Mouse (Mus musculus) ES-E14 (cell line): ENCODE results near the gene Dnttip1. TPM values are rescaled to one million over a fixed set of nuclear protein-coding genes. Genes with fewer than 3 reads are reported as not detected.

Experiments used
- DNase-seq: peaks from one replicate; pipeline ENCODE4 v3.0.0-alpha.2; 2013; ENCODE audit warnings: low read depth, low spot score
- H3K27ac ChIP-seq: 2 replicates; pipeline ENCODE4 v1.5.1; 2012; ENCODE audit warnings: low read depth, mild to moderate bottlenecking, low read length, moderate library complexity, mixed read lengths; ENCODE audit not compliant: poor library complexity, insufficient read depth, severe bottlenecking
- H3K36me3 ChIP-seq: 2 replicates; pipeline ENCODE4 v1.6.1; 2012; ENCODE audit warnings: mild to moderate bottlenecking, low read length, moderate library complexity, mixed read lengths; ENCODE audit not compliant: control insufficient read depth, poor library complexity, insufficient read depth, severe bottlenecking
- H3K4me1 ChIP-seq, 2 experiments: fragments of 150-350 bp in 1 of 2; sonication (generic) in 1 of 2; 2 replicates each; pipeline ENCODE4 v1.6.1; 2012; ENCODE audit warnings: low read length in 2 of 2, mild to moderate bottlenecking in 1 of 2, mixed read lengths in 1 of 2; ENCODE audit not compliant: control insufficient read depth in 2 of 2, insufficient read depth in 2 of 2, poor library complexity in 1 of 2
- H3K4me3 ChIP-seq, 2 experiments: fragments of 150-350 bp in 1 of 2; sonication (generic) in 1 of 2; 2 replicates each; pipeline ENCODE4 v1.5.1; 2012; ENCODE audit warnings: low read length in 2 of 2, low read depth in 1 of 2, mild to moderate bottlenecking in 1 of 2, mixed read lengths in 1 of 2; ENCODE audit not compliant: insufficient read depth in 1 of 2, poor library complexity in 1 of 2, severe bottlenecking in 1 of 2
- H3K9ac ChIP-seq: 2 replicates; pipeline ENCODE4 v1.6.1; 2012; ENCODE audit warnings: low read depth, mild to moderate bottlenecking, low read length, mixed read lengths; ENCODE audit not compliant: poor library complexity, insufficient read depth, severe bottlenecking
- H3K9me3 ChIP-seq: fragments of 150-350 bp; sonication (generic); 2 replicates; pipeline ENCODE4 v1.6.1; 2012; ENCODE audit warnings: low read depth, mild to moderate bottlenecking, low read length; ENCODE audit not compliant: control insufficient read depth, insufficient read depth
- CHD2 ChIP-seq: IDR thresholded peaks from 2 replicates; pipeline ENCODE4 v1.6.1; 2014; ENCODE audit warnings: mild to moderate bottlenecking, low read depth, low read length, inconsistent platforms
- HCFC1 ChIP-seq: IDR thresholded peaks from 2 replicates; pipeline ENCODE4 v1.6.1; 2012; ENCODE audit warnings: low read length, inconsistent platforms, borderline replicate concordance; ENCODE audit not compliant: insufficient read depth
- MAFK ChIP-seq: IDR thresholded peaks from 2 replicates; pipeline ENCODE4 v1.6.1; 2014; ENCODE audit warnings: mild to moderate bottlenecking, low read depth, low read length, inconsistent platforms; ENCODE audit not compliant: insufficient read depth
- ZC3H11A ChIP-seq: IDR thresholded peaks from 2 replicates; pipeline ENCODE4 v1.6.1; 2012; ENCODE audit warnings: low read depth, mild to moderate bottlenecking, inconsistent platforms, low read length, borderline replicate concordance
- ZNF384 ChIP-seq: IDR thresholded peaks from 2 replicates; pipeline ENCODE4 v1.6.1; 2012; ENCODE audit warnings: low read depth, low read length, inconsistent platforms
- in situ Hi-C, 2 experiments: fragments of 600-800 bp; cut with MboI; formaldehyde crosslinking; loops; one replicate each; pipeline ENCODE4 v1.15.1; 2025; ENCODE audit warnings: low sequenced_read_pairs in 2 of 2, inconsistent platforms in 1 of 2; ENCODE audit not compliant: unreplicated experiment in 2 of 2
- total RNA-seq: library from RNA; depleted of rRNA; stranded (reverse); fragments of 300-350 nt; gene quantifications from 2 replicates; pipeline ENCODE4 v1.2.3, GENCODE M21; 2012; rRNA removed

Gene Dnttip1
- total RNA-seq, 1 experiment = 13.3 TPM

DNA sequence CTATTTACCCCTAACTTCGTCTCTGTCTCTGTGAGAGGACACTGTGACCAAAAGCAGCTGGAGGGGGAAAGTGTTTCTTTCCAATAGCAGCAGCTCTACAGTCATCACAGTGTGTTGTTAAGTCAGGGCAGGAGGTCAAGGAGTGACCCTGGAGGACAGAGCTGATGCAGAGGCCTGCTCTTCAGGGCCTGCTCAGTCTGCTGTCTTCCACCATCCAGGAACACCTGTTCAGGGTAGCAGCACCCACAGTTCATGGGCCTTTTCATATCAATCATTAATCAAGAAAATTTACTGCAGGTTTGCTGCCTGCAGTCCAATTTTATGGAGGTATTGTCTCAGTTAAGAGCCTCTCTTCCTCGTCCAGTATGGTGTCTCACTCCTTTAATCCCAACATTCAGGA is 67.8 kb downstream of the Dnttip1 start:
- TF ChIP-seq ZC3H11A (no peak), MAFK (no peak), ZNF384 (no peak), CHD2 (no peak), HCFC1 (no peak)
- Histone ChIP-seq H3K4me3 (no peak overlapping the region), H3K36me3 (peaks cover 16% of the 10 kb centered on the region; the same call in 1 of the 2 replicates), H3K4me1 (peaks cover 7 to 20% of the 10 kb centered on the region in 2 experiments; a peak in 3 of 4 replicates), H3K9me3 (no peaks in the 10 kb centered on the region), H3K9ac (no peak overlapping the region), H3K27ac (no peak overlapping the region)
- DNase-seq = no peak
- in situ Hi-C loops = no loop called here

DNA sequence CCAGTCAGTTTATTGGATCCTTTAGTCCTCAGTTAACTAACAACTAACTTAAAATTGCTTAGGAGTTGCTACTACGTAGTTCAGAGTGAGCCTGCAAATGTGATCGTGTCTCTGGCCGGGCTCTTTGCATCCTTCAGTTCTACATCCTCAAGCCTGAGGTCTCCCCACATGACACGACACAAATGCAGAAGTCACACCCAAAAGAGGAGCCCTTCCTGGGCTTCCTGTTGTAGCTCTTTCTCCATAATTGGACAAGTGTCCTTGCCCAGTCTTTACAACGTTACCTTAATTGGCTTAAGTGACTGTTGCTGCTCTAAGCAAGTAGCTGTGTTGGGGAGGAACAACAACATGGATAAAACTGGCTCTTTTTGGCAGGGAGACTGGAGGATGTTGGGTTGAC is 69.6 kb downstream of the Dnttip1 start:
- peaks cover 7 to 20% of the 10 kb centered on the region in 2 experiments; a peak in 3 of 4 replicates for H3K4me1 ChIP-seq
- no peaks in the 10 kb centered on the region for H3K9me3 ChIP-seq
- H3K9ac ChIP-seq = no peak overlapping the region
- no peak for DNase-seq
- H3K4me3 ChIP-seq = no peak overlapping the region
- TF ChIP-seq ZC3H11A = no peak
- TF ChIP-seq CHD2 = no peak
- TF ChIP-seq HCFC1 = no peak
- no peak for TF ChIP-seq MAFK
- no peak for TF ChIP-seq ZNF384
- no peak overlapping the region for H3K27ac ChIP-seq
- peaks cover 15% of the 10 kb centered on the region; the same call in 1 of the 2 replicates for H3K36me3 ChIP-seq
- in situ Hi-C loops = no loop called here

DNA sequence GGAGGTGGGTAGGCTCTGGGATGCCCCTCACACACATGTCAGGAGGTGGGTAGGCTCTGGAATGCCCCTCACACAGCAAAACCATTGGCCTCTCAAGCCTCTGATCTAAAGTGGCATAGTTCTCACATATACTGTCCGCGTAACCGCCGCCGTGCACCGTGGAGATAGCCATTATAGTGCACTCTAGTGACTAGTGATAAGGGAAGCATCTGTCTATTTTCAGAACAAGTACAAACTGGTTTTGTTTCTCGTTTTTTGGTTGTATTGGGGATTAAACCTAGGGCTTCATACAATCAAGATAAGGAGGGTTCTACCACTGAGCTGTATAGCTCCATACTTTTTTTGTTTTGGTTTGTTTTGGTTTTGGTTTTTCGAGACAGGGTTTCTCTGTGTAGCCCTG is 70.0 kb downstream of the Dnttip1 start:
- no peak overlapping the region for H3K27ac ChIP-seq
- DNase-seq = no peak
- TF ChIP-seq MAFK (no peak), CHD2 (no peak), ZC3H11A (no peak), ZNF384 (no peak), HCFC1 (no peak)
- H3K36me3 ChIP-seq = peaks cover 19% of the 10 kb centered on the region; the same call in 1 of the 2 replicates
- H3K4me3 ChIP-seq = no peak overlapping the region
- peaks cover 7 to 23% of the 10 kb centered on the region in 2 experiments; a peak in 3 of 4 replicates for H3K4me1 ChIP-seq
- H3K9ac ChIP-seq = no peak overlapping the region
- in situ Hi-C loops = no loop called here
- H3K9me3 ChIP-seq = no peaks in the 10 kb centered on the region

DNA sequence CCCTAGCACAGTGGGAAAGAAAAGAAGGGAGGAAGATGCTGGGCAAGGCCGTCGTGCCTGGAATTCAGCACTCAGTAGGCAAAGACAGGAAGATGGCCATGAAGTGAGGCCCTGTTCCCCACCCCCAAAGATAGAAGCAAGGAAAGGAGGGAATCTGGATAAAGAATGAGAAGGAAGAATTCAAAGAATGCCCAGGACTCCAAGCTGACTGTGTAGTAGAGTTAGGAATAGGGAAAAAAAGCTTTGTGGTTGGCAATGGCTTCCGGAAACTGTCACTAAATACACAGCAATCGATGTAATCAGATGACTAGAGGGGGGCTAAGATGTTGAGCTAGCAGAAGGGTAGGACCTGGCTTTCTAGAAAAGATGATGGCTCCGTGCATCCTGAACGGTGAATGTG is 71.4 kb downstream of the Dnttip1 start:
- H3K9ac ChIP-seq = no peak overlapping the region
- in situ Hi-C loops = no loop called here
- no peak for DNase-seq
- TF ChIP-seq CHD2 = no peak
- TF ChIP-seq MAFK = no peak
- no peak overlapping the region; the same call in 1 of the 2 replicates for H3K27ac ChIP-seq
- peaks cover 7 to 31% of the 10 kb centered on the region in 2 experiments; a peak in 3 of 4 replicates for H3K4me1 ChIP-seq
- H3K9me3 ChIP-seq = no peaks in the 10 kb centered on the region
- H3K4me3 ChIP-seq = no peak overlapping the region
- peaks cover 21% of the 10 kb centered on the region; the same call in 1 of the 2 replicates for H3K36me3 ChIP-seq

DNA sequence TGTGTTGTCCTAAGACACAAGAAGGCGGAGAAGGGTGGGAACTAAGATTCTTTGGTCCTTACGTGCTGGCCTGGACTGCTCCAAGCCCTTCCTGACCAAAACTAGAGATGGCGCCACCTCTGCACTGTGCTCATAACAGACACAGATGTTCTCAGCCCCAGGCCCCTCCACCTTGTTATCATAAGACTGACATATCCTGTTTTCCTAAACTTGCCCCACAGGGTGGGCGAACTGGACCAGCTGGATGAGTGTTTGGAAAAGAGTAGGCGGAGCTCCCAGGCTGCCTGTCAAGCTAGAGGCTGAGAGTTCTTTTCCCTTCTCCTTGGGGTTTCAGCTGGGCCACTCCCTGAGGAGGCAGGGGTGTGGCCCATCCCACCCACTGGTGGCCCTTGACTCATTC is 71.9 kb downstream of the Dnttip1 start:
- DNase-seq = no peak
- in situ Hi-C loops = no loop called here
- no peak for TF ChIP-seq MAFK
- no peak for TF ChIP-seq HCFC1
- TF ChIP-seq CHD2 = no peak
- no peak for TF ChIP-seq ZNF384
- no peak for TF ChIP-seq ZC3H11A

More for the DNA sequence above, 71.9 kb downstream of the Dnttip1 start:
- H3K4me1 ChIP-seq = peaks cover 7 to 31% of the 10 kb centered on the region in 2 experiments; a peak in 3 of 4 replicates
- peak overlapping the region; percentile 34; the same call in 1 of the 2 replicates for H3K27ac ChIP-seq
- no peak overlapping the region for H3K9ac ChIP-seq
- no peak overlapping the region for H3K4me3 ChIP-seq
- no peaks in the 10 kb centered on the region for H3K9me3 ChIP-seq
- H3K36me3 ChIP-seq = peaks cover 17% of the 10 kb centered on the region; the same call in 1 of the 2 replicates

Other genes starting within 250 kb of the Dnttip1 start
- gene Pigt, start 248.5 kb upstream of the Dnttip1 start, total RNA-seq = 57.2 and 97.3 TPM in 2 replicates
- 41.5 and 58.4 TPM in 2 replicates for gene Wfdc2, start 183.6 kb upstream of the Dnttip1 start, total RNA-seq
- gene Spint3, start 172.5 kb upstream of the Dnttip1 start, total RNA-seq = not detected in 2 replicates
- not detected in 2 replicates for gene Wfdc6a, start 160.5 kb upstream of the Dnttip1 start, total RNA-seq
- not detected in 2 replicates for gene Eppin, start 152.4 kb upstream of the Dnttip1 start, total RNA-seq
- not detected in 2 replicates for gene Wfdc6b, start 132.5 kb upstream of the Dnttip1 start, total RNA-seq
- not detected in 2 replicates for gene Wfdc8, start 132.4 kb upstream of the Dnttip1 start, total RNA-seq
- gene Wfdc16, start 107.2 kb upstream of the Dnttip1 start, total RNA-seq = not detected in 2 replicates
- gene Wfdc10, start 89.9 kb upstream of the Dnttip1 start, total RNA-seq = 0.98 and 3.1 TPM in 2 replicates
- gene Wfdc9, start 89.4 kb upstream of the Dnttip1 start, total RNA-seq = not detected in 2 replicates
- gene Wfdc11, start 71.9 kb upstream of the Dnttip1 start, total RNA-seq = not detected in 2 replicates
- not detected in 2 replicates for gene Wfdc13, start 60.9 kb upstream of the Dnttip1 start, total RNA-seq
- gene Spint4, start 47.5 kb upstream of the Dnttip1 start, total RNA-seq = not detected in 2 replicates
- gene Spint5, start 30.7 kb upstream of the Dnttip1 start, total RNA-seq = 1.6 and 6.6 TPM in 2 replicates
- gene Wfdc3, start 52 bp upstream of the Dnttip1 start, total RNA-seq = 0.18 and 0.58 TPM in 2 replicates
- gene Ube2c, start 23.9 kb downstream of the Dnttip1 start, total RNA-seq = 117 and 159 TPM in 2 replicates
- gene Tnnc2, start 34.0 kb downstream of the Dnttip1 start, total RNA-seq = 1.5 and 1.7 TPM in 2 replicates
- 5.5 and 7.0 TPM in 2 replicates for gene Snx21, start 39.8 kb downstream of the Dnttip1 start, total RNA-seq
- gene Acot8, start 58.9 kb downstream of the Dnttip1 start, total RNA-seq = 46.4 and 54.7 TPM in 2 replicates
- gene Zswim3, start 59.1 kb downstream of the Dnttip1 start, total RNA-seq = 6.4 and 7.0 TPM in 2 replicates
- gene Zswim1, start 76.7 kb downstream of the Dnttip1 start, total RNA-seq = 21.5 and 22.6 TPM in 2 replicates
- gene Spata25, start 82.6 kb downstream of the Dnttip1 start, total RNA-seq = 0.95 and 1.1 TPM in 2 replicates
- 103 and 216 TPM in 2 replicates for gene Ctsa, start 86.9 kb downstream of the Dnttip1 start, total RNA-seq
- gene Neurl2, start 87.5 kb downstream of the Dnttip1 start, total RNA-seq = 3.6 TPM in 2 replicates
- 56.1 and 117 TPM in 2 replicates for gene Pltp, start 111.7 kb downstream of the Dnttip1 start, total RNA-seq
- 30.4 and 39.5 TPM in 2 replicates for gene Pcif1, start 133.3 kb downstream of the Dnttip1 start, total RNA-seq
- 18.5 and 22.4 TPM in 2 replicates for gene Zfp335, start 165.8 kb downstream of the Dnttip1 start, total RNA-seq
- 5.8 and 7.0 TPM in 2 replicates for gene Mmp9, start 194.8 kb downstream of the Dnttip1 start, total RNA-seq
- 1.7 and 2.0 TPM in 2 replicates for gene Slc12a5, start 214.8 kb downstream of the Dnttip1 start, total RNA-seq